Mouse (Mus musculus) 3134 (cell line): ENCODE measurements around the gene Epha2.

ENCODE experiments used
- DNase-seq: peaks from one replicate; pipeline ENCODE4 v3.0.0-alpha.2; 2011; ENCODE audit warnings: low spot score; ENCODE audit not compliant: insufficient read length; ENCODE audit errors: extremely low read depth

Gene Epha2

GRCm38 (mm10) chr4:141302428-141303401, 1.7 kb downstream of the Epha2 start:
- DNase-seq, result peak; percentile 44

GRCm38 (mm10) chr4:141303402-141304222, 2.6 kb downstream of the Epha2 start:
- peak; percentile 46 for DNase-seq

GRCm38 (mm10) chr4:141304223-141304611, 3.2 kb downstream of the Epha2 start:
- DNase-seq, result peak; percentile 47

- DNase-seq, result no peak
These were observed 5.0 kb downstream of the Epha2 start for GRCm38 (mm10) chr4:141306057-141306456.

- DNase-seq, result no peak
These were observed 7.3 kb downstream of the Epha2 start for GRCm38 (mm10) chr4:141308381-141308780.

- DNase-seq, result peak; percentile 67
These were observed 8.1 kb downstream of the Epha2 start for GRCm38 (mm10) chr4:141308857-141309772.

GRCm38 (mm10) chr4:141309773-141310145, 8.7 kb downstream of the Epha2 start:
- DNase-seq, result peak; percentile 67

GRCm38 (mm10) chr4:141310191-141310606, 9.2 kb downstream of the Epha2 start:
- DNase-seq, result peak; percentile 80

GRCm38 (mm10) chr4:141311078-141311477, 10.0 kb downstream of the Epha2 start:
- peak; percentile 79 for DNase-seq

GRCm38 (mm10) chr4:141311506-141311905, 10.5 kb downstream of the Epha2 start:
- DNase-seq, result no peak

- DNase-seq, result no peak
These were observed 10.9 kb downstream of the Epha2 start for GRCm38 (mm10) chr4:141311908-141312307.

GRCm38 (mm10) chr4:141312513-141313131, 11.6 kb downstream of the Epha2 start:
- DNase-seq, result no peak

GRCm38 (mm10) chr4:141313481-141313880, 12.4 kb downstream of the Epha2 start:
- no peak for DNase-seq

GRCm38 (mm10) chr4:141313924-141314323, 12.9 kb downstream of the Epha2 start:
- DNase-seq, result no peak

- no peak for DNase-seq
These were observed 13.7 kb downstream of the Epha2 start for GRCm38 (mm10) chr4:141314745-141315144.

GRCm38 (mm10) chr4:141316023-141316422, 15.0 kb downstream of the Epha2 start:
- no peak for DNase-seq

GRCm38 (mm10) chr4:141316498-141317180, 15.6 kb downstream of the Epha2 start:
- no peak for DNase-seq

- DNase-seq, result no peak
These were observed 16.9 kb downstream of the Epha2 start for GRCm38 (mm10) chr4:141317914-141318313.

GRCm38 (mm10) chr4:141322526-141322925, 21.5 kb downstream of the Epha2 start:
- no peak for DNase-seq
